Mouse (Mus musculus): Measurements from ENCODE around the gene Il17rd. TPM values are rescaled to one million over a fixed set of nuclear protein-coding genes. Genes with fewer than 3 reads are reported as not detected.

Gene Il17rd
- total RNA-seq (2023) = 0.68 TPM

GRCm38 (mm10) chr14:27038783-27039182 is at the start of gene Il17rd:
TSS of gene Il17rd (plus strand) at chr14:27038941.

GRCm38 (mm10) chr14:26994211-26994741 is 44.5 kb upstream of the Il17rd start, which contains the start of gene Hesx1:
TSS of gene Hesx1 (plus strand) at chr14:26994416.

GRCm38 (mm10) chr14:27114362-27115274 is 75.9 kb downstream of the Il17rd start, which contains the start of gene Arhgef3:
TSS of gene Arhgef3 (plus strand) at chr14:27114899.

Other genes with a start within 250 kb of the Il17rd start
- gene Asb14, start 144.4 kb upstream of the Il17rd start, total RNA-seq (2023) = not detected
- gene Appl1, start 67.7 kb upstream of the Il17rd start, total RNA-seq (2023) = 49.7 TPM
- gene Hesx1, start 44.5 kb upstream of the Il17rd start, total RNA-seq (2023) = not detected
- 94.0 TPM for gene Arhgef3, start 76.0 kb downstream of the Il17rd start, total RNA-seq (2023)

Data from CD4-positive naive resting alpha-beta T cell, adult 57 days (primary cell).